23 mouse cellular contexts compared by ENCODE assay signal in genomic region chr1:72186151-72186550, GRCm38 (mm10). TPM values are rescaled to one million over a fixed set of nuclear protein-coding genes. Genes with fewer than 3 reads are reported as not detected.
DNase-seq lines count a peak whose midpoint lies in the region; ATAC-seq and TF ChIP-seq lines count a peak whose summit lies in the region.
"Had no signal": no experiment of that assay in that cellular context is flagged by ENCODE, and none has a peak within 500 bp of the region (broad histone marks: within the 10 kb centered on the region; RNA-seq: fewer than 3 reads in every experiment).

No protein-coding gene starts in this region.

- H3K4me3 ChIP-seq in gastrocnemius, adult 2 months, result no peak overlapping the region
- H3K4me3 ChIP-seq in stomach, postnatal 0 days (ENCODE audit: low read depth, low read length), result no peak overlapping the region
- H3K4me3 ChIP-seq: hindbrain, embryonic 12.5 days; hindbrain, embryonic 15.5 days had no signal

- no peaks in the 10 kb centered on the region for H3K36me3 ChIP-seq in stomach, postnatal 0 days (ENCODE audit: control insufficient read depth, insufficient read depth, low read length)
- H3K36me3 ChIP-seq: G1E; hindbrain, embryonic 12.5 days; hindbrain, embryonic 15.5 days had no signal

- TF ChIP-seq CTCF in gastrocnemius, adult 2 months (IDR thresholded peaks at IDR 0.05), result no peak
- TF ChIP-seq CTCF in stomach, postnatal 0 days (IDR thresholded peaks at IDR 0.05; ENCODE audit: low read depth), result no peak

- H3K27me3 ChIP-seq in stomach, postnatal 0 days (ENCODE audit: control insufficient read depth, insufficient read depth, low read length), result no peaks in the 10 kb centered on the region
- H3K27me3 ChIP-seq: CH12.LX; hindbrain, embryonic 12.5 days; hindbrain, embryonic 15.5 days; Patski had no signal

- ATAC-seq in stomach, postnatal 0 days (ENCODE audit: low FRiP score, low TSS enrichment), result peak; percentile 31; the same call in 1 of the 2 replicates
- ATAC-seq: forebrain, embryonic 14.5 days; forebrain, postnatal 0 days; Patski had no signal

- peak overlapping the region; percentile 92 for H3K27ac ChIP-seq in gastrocnemius, adult 2 months
- H3K27ac ChIP-seq in stomach, postnatal 0 days (replicated peaks), result peak overlapping the region; percentile 49; the same call in 1 of the 2 replicates
- H3K27ac ChIP-seq: hindbrain, embryonic 12.5 days; hindbrain, embryonic 15.5 days had no signal

- H3K9ac ChIP-seq in stomach, postnatal 0 days (ENCODE audit: low read length), result no peak overlapping the region
- H3K9ac ChIP-seq: forebrain, postnatal 0 days; hindbrain, embryonic 12.5 days; hindbrain, embryonic 15.5 days had no signal

- no peaks in the 10 kb centered on the region for H3K4me1 ChIP-seq in stomach, postnatal 0 days (replicated peaks; ENCODE audit: control insufficient read depth, insufficient read depth)

- H3K4me2 ChIP-seq in stomach, postnatal 0 days (replicated peaks; ENCODE audit: low read depth), result no peak overlapping the region
- H3K4me2 ChIP-seq: heart, embryonic 11.5 days; hindbrain, embryonic 12.5 days; hindbrain, embryonic 15.5 days had no signal

- no peaks in the 10 kb centered on the region for H3K9me3 ChIP-seq in stomach, postnatal 0 days (ENCODE audit: control insufficient read depth, low read length)
- H3K9me3 ChIP-seq: G1E; hindbrain, embryonic 12.5 days; hindbrain, embryonic 15.5 days had no signal

- intact Hi-C loops in gastrocnemius, adult 2 months (cut with DNase I), result no loop called here

- no peak for DNase-seq in gastrocnemius, adult 2 months
- DNase-seq in gastrocnemius, postnatal 4 days (ENCODE audit: low spot score in 2 of 2), result no peak
- peak; percentile 19 for DNase-seq in urinary bladder, postnatal 14 days (ENCODE audit: low spot score)
- no peak for DNase-seq in urinary bladder, postnatal 36 days (ENCODE audit: low spot score in 2 of 2)
- no peak for DNase-seq in stomach, postnatal 0 days (ENCODE audit: low spot score)
- no peak for DNase-seq in retina, embryonic 14.5 days (ENCODE audit: low spot score)
- DNase-seq: adrenal gland, adult 2 months; adrenal gland, postnatal 14 days; B cell, adult 2 months; cerebellum, adult 11 months; cerebellum, adult 2 months; cerebellum, adult 9-11 months; cerebellum, postnatal 25 days; forebrain, postnatal 0 days; gastrocnemius, postnatal 25 days had no signal

- peak; percentile 75 for TF ChIP-seq EP300 in stomach, postnatal 0 days (optimal IDR thresholded peaks at IDR 0.05)

- WGBS in stomach, postnatal 0 days, result 53% methylated on average over 5 of the region's 5 CpGs

RNA-seq across cellular contexts. Expression of gene Mreg, which starts 26.0 kb away (rescaled TPM):
- total RNA-seq in gastrocnemius, adult 2 months (2021), result 10 to 100 TPM; 37.7 to 60.5 TPM
- 10 to 100 TPM; 33.4 to 36.6 TPM for total RNA-seq in gastrocnemius, postnatal 4 days (2021)
- polyA plus RNA-seq in stomach, postnatal 0 days (2015; fragmentation: Nextera tagmentation; extraction: Ambion mirVana), result 34.6 and 37.7 TPM in 2 replicates
- total RNA-seq: hematopoietic stem cell, adult 5-6 weeks had no signal
- polyA plus RNA-seq: G1E had no signal
